Mouse (Mus musculus) Patski (cell line): Measurements from ENCODE around the gene Znrd1. TPM values are rescaled to one million over a fixed set of nuclear protein-coding genes. Genes with fewer than 3 reads are reported as not detected.

Experiments
- ATAC-seq: fragments of 100-300 bp; one replicate; pipeline ENCODE4 v1.8.0; 2021
- CTCF ChIA-PET: fragments of 350-600 bp; sonication (Branson Sonifier 250); formaldehyde crosslinking; loops from one replicate; lab custom pipeline; 2022; ENCODE audit warnings: inconsistent platforms; lab: Charles Lee
- POLR2A ChIA-PET: fragments of 350-600 bp; sonication (Branson Sonifier 250); formaldehyde crosslinking; loops from one replicate; lab custom pipeline; 2022; ENCODE audit warnings: antibody characterized with exemption, inconsistent platforms; lab: Charles Lee
- DNase-seq: peaks from one replicate; pipeline ENCODE4 v3.0.0-alpha.2; 2011; ENCODE audit warnings: low read depth, low spot score
- H3K27me3 ChIP-seq: fragments of 371-371 bp; one replicate; pipeline ENCODE4 v1.5.1; 2021
- CTCF ChIP-seq: fragments of 100-300 bp; IDR thresholded peaks from one replicate; pipeline ENCODE4 v1.5.1; 2021
- in situ Hi-C: fragments of 300-500 bp; cut with MboI; formaldehyde crosslinking; loops from 3 replicates; pipeline ENCODE4 v1.11.1; 2018; ENCODE audit warnings: low pct_unique_long_range_greater_than_20kb, mixed read lengths
- polyA plus RNA-seq: library from polyadenylated mRNA; unstranded; gene quantifications from one replicate; pipeline ENCODE4 v1.2.3, GENCODE M21; 2021

Gene Znrd1
- polyA plus RNA-seq, 1 experiment from 2014 or later = 42.1 TPM

DNA sequence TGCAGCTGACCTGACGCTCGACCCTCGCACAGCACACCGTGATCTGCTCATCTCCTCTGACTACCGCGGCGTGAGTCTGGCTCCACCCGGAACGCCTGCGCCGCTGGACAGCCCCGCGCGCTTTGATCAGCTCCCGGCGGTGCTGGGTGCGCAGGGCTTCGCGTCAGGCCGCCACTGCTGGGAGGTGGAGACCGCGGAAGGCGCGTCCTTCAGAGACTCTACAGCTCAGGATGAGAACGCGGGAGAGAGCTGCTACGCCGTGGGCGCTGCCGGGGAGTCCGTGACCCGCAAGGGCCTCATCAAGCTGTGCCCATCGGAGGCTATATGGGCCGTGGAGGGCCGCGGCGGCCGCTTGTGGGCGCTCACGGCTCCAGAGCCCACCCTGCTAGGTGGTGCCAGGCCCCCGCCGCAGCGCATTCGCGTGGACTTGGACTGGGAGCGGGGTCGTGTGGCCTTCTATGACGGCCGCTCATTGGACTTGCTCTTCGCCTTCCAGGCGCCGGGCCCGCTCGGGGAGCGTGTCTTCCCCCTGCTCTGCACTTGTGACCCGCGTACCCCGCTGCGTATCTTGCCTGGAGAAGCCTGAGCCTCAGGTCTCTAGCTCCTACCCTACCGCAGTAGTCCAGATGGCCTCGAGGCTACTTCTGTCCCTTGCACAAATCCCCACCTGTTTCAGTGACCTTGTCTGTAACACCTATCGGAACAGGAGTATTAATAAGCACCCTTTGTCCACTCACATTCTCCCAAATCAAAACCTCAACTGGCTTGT is 11.1 kb downstream of the Znrd1 start:
- no peak for ATAC-seq
- no peak for DNase-seq
- ChIA-PET POLR2A (no interaction called here), CTCF (interaction anchor here (1.0 kb wide), 1 partner anchor 10 kb away, joined by 3 read pairs; no protein-coding TSS in a partner anchor)
- no peaks in the 10 kb centered on the region for H3K27me3 ChIP-seq
- in situ Hi-C loops = no loop called here
- TF ChIP-seq CTCF = no peak

DNA sequence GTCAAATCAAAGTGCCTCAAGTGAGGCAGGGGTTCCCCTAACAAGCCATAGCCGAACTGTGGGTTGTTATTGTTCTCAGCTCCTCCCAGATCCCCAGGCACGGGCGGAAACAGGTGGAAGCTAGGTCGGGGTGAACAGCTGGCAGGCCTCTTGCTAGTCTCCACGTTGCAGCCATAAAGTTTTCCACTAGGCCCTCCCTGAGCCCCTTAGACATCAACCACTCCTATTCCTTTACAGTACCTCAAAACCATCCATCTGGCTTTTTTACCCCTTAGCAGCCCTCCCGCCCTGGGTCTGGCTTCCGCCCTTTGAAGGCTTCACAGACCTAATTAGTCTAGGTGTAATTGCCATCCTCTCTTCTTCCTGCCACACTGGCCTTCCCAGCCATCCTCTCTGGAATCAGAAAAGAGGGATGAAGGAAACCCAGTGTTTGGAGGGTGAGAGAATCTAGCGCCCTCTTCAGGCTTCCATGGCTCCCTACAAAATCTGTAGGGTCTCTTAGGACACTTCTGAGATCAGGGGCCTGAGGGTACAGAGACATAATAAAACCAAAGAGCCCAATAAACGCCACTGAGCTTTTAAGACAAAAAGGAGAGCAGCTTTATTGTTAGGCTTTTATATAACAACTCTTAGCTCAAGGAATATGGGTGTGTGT is 14.1 kb downstream of the Znrd1 start:
- ChIA-PET CTCF (interaction anchor here (1.3 kb wide), 1 partner anchor 14 kb away, joined by 5 read pairs; the partner anchor contains the start of genes Znrd1 and Znrd1as), POLR2A (no interaction called here)
- DNase-seq = no peak
- H3K27me3 ChIP-seq = no peaks in the 10 kb centered on the region
- no peak for TF ChIP-seq CTCF
- ATAC-seq = no peak
- in situ Hi-C loops = no loop called here

DNA sequence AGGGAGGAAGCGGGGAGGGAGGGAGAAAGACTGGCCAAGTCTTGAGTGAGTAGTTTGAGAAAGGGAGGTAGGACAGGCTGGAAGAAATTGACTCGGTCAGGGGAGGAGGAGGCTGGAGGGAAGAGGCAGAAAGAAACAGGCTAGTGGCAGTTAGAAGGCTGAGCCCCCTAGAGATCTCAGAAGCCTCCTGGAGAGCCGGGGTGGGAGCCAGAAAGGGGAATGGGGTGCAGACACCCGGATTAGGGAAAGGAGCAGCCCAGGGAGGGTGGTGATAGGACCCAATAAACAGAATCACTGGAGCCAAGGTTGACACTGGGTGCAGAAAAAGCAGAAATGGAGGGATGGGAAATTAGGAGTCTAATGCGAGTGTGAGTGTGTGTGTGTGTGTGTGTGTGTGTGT is 14.7 kb downstream of the Znrd1 start:
- CTCF ChIA-PET = interaction anchor here (1.3 kb wide), 1 partner anchor 14 kb away, joined by 5 read pairs; the partner anchor contains the start of genes Znrd1 and Znrd1as
- in situ Hi-C loops = no loop called here
- no peaks in the 10 kb centered on the region for H3K27me3 ChIP-seq

DNA sequence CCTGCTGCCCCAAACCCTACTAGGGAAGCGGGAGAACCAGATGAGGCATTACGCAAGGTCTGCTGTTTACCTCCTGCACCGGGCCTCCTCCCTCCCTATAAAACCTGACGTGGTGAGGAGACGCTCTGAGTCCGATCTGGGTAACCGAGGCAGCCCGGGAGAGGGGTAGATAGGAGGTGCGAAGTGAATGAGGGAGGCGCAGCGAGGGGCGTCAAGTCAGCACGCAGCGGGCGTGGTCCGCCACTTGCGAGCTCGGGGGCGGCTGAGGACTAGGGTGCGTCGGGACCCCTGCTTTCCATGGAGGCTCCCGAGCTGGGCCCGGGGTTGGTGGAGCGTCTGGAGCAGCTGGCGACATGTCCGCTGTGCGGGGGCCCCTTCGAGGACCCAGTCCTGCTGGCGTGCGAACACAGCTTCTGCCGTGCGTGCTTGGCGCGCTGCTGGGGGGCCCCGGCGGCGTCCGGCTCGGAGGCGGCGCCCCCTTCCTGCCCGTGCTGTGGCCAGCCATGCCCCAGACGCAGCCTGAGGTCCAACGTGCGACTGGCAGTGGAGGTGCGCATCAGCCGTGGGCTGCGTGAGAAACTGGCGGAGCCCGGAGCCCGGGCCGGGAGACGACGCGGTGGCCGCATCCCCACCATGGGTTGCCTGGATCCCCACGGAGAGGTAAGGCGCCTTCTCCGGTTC is 15.4 kb downstream of the Znrd1 start, which contains the start of gene Rnf39:
Rnf39 (plus strand) TSS at position 128 of the 681 bp plus-strand sequence.
- ChIA-PET CTCF (no interaction called here), POLR2A (interaction anchor here (0.6 kb wide), 1 partner anchor 12 kb away, joined by 3 read pairs; no protein-coding TSS in a partner anchor)
- in situ Hi-C loops = no loop called here
- no peaks in the 10 kb centered on the region for H3K27me3 ChIP-seq
- DNase-seq = no peak
- ATAC-seq = no peak
- TF ChIP-seq CTCF = no peak

More for the DNA sequence above, 14.7 kb downstream of the Znrd1 start:
- no peak for TF ChIP-seq CTCF
- DNase-seq (no peak), ATAC-seq (no peak)
- POLR2A ChIA-PET = interaction anchor here (0.6 kb wide), 1 partner anchor 41 kb away, joined by 6 read pairs; no protein-coding TSS in a partner anchor

DNA sequence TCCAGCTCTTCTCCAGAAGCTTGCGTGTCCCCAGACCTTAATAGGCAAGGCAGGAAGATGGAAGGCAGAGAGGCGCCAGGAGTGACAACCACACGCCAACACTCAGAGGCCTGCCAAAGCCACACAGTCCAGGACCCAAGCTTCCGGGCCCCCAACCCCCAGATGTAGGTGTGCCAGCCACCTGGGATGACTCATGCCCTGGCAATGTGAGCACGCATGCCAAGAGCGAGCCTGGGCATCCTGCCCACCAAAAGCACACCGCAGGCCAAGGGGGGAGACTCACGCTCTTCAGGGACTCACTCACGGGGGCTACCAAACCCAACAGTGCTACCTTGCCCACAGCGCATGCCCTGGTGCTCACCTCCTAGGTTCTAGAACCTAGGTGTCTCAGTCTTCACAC is 16.0 kb downstream of the Znrd1 start:
- in situ Hi-C loops = no loop called here
- ChIA-PET CTCF (interaction anchor here (0.8 kb wide), 1 partner anchor 19 kb away, joined by 3 read pairs; no protein-coding TSS in a partner anchor), POLR2A (interaction anchor here (0.6 kb wide), 1 partner anchor 12 kb away, joined by 3 read pairs; no protein-coding TSS in a partner anchor)
- no peak for DNase-seq
- no peaks in the 10 kb centered on the region for H3K27me3 ChIP-seq
- no peak for TF ChIP-seq CTCF
- peak; percentile 28 for ATAC-seq

DNA sequence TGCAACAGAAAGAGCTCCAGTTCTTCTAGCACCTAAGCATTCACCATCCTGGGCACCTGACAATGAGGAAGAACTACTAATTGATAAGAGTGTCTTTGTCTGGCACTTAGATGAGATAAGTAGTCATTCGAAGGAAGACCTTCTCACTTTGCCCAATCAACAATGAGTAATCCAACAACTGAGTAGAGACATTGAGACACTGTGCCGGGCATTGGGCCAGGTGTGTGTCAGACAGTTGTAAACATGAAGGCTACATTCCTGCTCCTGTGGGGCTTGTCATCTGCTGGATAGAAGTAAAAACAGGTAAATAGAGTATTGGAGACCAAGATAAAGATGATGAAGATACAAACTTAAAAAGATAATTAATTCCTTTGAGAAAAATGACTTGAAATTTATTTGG is 20.3 kb downstream of the Znrd1 start:
- CTCF ChIA-PET = interaction anchor here (1.0 to 1.4 kb wide), 3 partner anchors 8 to 123 kb away, joined by 3 read pairs; no protein-coding TSS in a partner anchor
- ATAC-seq = peak; percentile 51
- TF ChIP-seq CTCF = no peak
- in situ Hi-C loops = no loop called here
- peak; percentile 41 for DNase-seq
- H3K27me3 ChIP-seq = no peaks in the 10 kb centered on the region
- POLR2A ChIA-PET = no interaction called here

DNA sequence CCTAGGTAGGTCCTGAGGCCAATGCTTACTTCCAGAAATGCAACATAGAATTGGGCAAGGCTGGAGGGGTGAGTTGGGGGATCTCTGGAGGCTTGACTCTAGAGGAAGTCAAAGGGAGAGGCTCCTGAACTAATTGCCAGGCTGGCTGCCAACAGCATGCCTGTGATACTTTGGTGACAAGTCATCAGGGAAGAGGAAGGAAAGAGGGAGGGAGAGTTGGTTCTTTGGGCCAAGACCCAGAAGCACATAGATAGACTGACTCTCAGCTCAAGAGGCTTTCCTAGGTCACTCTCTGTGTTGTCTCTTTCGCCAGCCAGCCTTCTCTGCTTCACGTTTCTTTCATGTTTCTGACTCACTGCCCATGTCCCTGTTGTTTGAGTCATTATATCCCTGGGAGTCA is 26.6 kb downstream of the Znrd1 start:
- ChIA-PET CTCF (interaction anchor here (1.0 to 2.5 kb wide), 2 partner anchors 17 to 25 kb away, joined by 3 to 10 read pairs; no protein-coding TSS in a partner anchor), POLR2A (no interaction called here)
- in situ Hi-C loops = no loop called here
- H3K27me3 ChIP-seq = no peaks in the 10 kb centered on the region
- peak; percentile 95 for ATAC-seq
- DNase-seq = peak; percentile 33
- no peak for TF ChIP-seq CTCF

DNA sequence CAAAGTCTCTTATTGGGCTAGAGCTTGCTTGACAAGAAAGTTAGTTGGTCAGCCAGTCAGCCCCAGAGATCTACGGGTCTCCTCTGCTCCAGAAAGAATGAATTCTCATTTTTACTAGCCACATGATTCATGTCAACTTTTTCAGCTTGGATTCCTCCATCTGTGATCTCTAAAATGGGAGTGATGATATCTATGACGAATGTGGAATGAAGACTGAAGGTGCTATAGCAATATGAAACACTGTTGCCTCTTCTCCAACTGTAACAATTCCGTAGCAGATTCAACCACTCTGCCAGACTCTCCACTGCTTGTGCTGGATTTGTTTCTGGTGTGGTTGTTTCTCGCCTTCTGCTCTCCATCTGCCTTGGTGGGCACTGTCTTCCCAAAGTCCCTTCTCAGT is 27.2 kb downstream of the Znrd1 start:
- no peak for TF ChIP-seq CTCF
- ChIA-PET POLR2A (interaction anchor here (0.6 to 1.0 kb wide), 2 partner anchors 11 to 12 kb away, joined by 3 read pairs; partner anchors contain the start of gene Rnf39), CTCF (interaction anchor here (0.8 to 2.5 kb wide), 5 partner anchors 8 to 65 kb away, joined by 3 to 10 read pairs (median 3); no protein-coding TSS in a partner anchor)
- DNase-seq (no peak), ATAC-seq (no peak)
- in situ Hi-C loops = no loop called here
- no peaks in the 10 kb centered on the region for H3K27me3 ChIP-seq

DNA sequence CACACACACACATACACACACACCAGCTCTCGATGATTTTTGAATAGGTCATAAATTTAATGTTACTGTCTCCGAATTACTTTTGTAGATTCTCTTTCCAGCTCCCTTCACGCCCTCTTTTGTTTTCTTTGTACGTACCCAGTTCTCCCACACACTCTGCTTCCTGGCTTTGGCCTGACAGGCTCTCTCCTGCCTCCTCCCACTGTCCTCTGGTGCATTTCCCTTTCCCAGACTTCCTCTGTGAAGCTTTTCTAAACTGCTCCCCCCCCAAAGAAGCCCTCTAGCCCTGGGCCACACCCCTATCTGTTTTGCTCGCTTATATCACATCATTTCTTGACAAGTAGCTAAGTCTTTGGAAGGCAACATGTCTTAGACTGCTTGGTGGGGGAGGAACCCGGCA is 28.1 kb downstream of the Znrd1 start:
- in situ Hi-C loops = no loop called here
- CTCF ChIA-PET = interaction anchor here (1.2 to 2.5 kb wide), 4 partner anchors 9 to 66 kb away, joined by 3 to 10 read pairs (median 5); no protein-coding TSS in a partner anchor
- ATAC-seq (no peak), DNase-seq (no peak)
- no peak for TF ChIP-seq CTCF
- H3K27me3 ChIP-seq = no peaks in the 10 kb centered on the region
- POLR2A ChIA-PET = interaction anchor here (0.6 to 1.0 kb wide), 2 partner anchors 13 to 1009 kb away, joined by 3 to 4 read pairs; partner anchors contain the start of gene Rnf39
